Mouse (Mus musculus): Measurements from ENCODE around the gene B3gnt7. TPM values are rescaled to one million over a fixed set of nuclear protein-coding genes. Genes with fewer than 3 reads are reported as not detected.

Gene B3gnt7
- polyA plus RNA-seq (2012; rRNA removed), result 1.1 and 1.5 TPM in 2 replicates
- polyA plus RNA-seq (2014; fragmentation: Nextera tagmentation; extraction: Ambion mirVana), result 1.0 and 1.6 TPM in 2 replicates

DNA sequence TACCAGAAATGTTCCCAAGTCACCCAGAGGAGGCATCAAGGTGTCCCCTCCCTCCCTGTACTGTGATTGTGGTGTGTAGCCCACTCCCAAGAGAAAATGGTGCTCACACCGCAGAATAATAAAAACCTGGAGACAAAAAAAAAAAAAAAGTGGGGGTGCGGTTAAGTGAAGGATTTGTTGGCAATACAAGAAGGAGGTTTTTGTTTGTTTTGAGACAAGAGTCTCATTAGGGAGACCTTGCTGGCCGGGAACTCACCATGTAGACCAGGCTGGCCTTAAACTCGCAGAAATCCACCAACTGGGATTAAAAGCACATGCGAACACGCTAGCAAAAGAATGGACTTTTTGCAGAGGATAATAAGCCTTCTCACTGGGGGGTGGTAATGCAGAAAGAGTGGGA, at the start of gene B3gnt7:
Gene B3gnt7 (plus strand): TSS at position 301 of the 400 bp plus-strand sequence.
- no peak for TF ChIP-seq CTCF (IDR thresholded peaks at IDR 0.05; ENCODE audit: low read depth)
- no peak for TF ChIP-seq EP300 (IDR thresholded peaks at IDR 0.05; ENCODE audit: low read depth)
- peaks cover 0 to 27% of the 10 kb centered on the region in 2 experiments; a peak in 3 of 4 replicates for H3K4me1 ChIP-seq (replicated peaks; ENCODE audit: control insufficient read depth in 2 of 2, insufficient read depth in 2 of 2, low read length in 1 of 2)
- no peak for DNase-seq (ENCODE audit: low read depth in 3 of 3, low spot score in 3 of 3)
- H3K4me3 ChIP-seq (ENCODE audit: insufficient read depth in 1 of 2, low read depth in 2 of 2, low read length in 2 of 2), result peak within 1 kb of the TSS; percentile 43 to 61
- H3K36me3 ChIP-seq (replicated peaks; ENCODE audit: control insufficient read depth, insufficient read depth, low read depth), result no peaks in the 10 kb centered on the region
- H3K27ac ChIP-seq, result no peak within 1 kb of the TSS
- H3K27me3 ChIP-seq (ENCODE audit: control insufficient read depth, insufficient read depth, low read length), result peaks cover 19% of the 10 kb centered on the region
- ATAC-seq (ENCODE audit: insufficient read depth), result no peak
- peak within 1 kb of the TSS; percentile 21; the same call in 1 of the 2 replicates for H3K9ac ChIP-seq (replicated peaks)
- no peaks in the 10 kb centered on the region for H3K9me3 ChIP-seq (ENCODE audit: control insufficient read depth, low read length)
- H3K4me2 ChIP-seq (ENCODE audit: low read depth), result peak within 1 kb of the TSS; percentile 83
- WGBS (ENCODE audit: insufficient replicate concordance), result 53% methylated on average over 6 of the region's 6 CpGs

DNA sequence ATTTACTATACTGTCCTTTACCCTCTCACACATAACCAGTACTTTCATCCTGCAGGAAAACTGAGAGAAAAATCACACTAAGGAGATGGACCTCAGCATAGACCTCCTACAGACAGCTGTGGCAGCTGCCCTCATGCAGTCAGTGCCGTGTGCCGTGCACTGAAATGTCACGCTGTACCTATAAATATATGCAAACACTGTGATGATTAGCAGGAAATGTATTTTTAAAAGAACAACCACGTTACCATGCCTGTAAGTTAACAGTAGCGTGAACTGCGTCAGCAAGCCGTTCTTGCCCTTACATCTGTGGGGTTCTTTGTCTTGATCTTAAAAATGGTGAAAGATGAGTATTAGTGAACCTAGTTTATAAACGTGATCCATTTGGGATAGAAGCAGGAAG, 49.2 kb upstream of the B3gnt7 start:
- WGBS (ENCODE audit: insufficient replicate concordance), result 71% methylated on average over 8 of the region's 8 CpGs
- TF ChIP-seq CTCF (IDR thresholded peaks at IDR 0.05; ENCODE audit: low read depth) (no peak), EP300 (IDR thresholded peaks at IDR 0.05; ENCODE audit: low read depth) (no peak)
- no peak overlapping the region for H3K27ac ChIP-seq

DNA sequence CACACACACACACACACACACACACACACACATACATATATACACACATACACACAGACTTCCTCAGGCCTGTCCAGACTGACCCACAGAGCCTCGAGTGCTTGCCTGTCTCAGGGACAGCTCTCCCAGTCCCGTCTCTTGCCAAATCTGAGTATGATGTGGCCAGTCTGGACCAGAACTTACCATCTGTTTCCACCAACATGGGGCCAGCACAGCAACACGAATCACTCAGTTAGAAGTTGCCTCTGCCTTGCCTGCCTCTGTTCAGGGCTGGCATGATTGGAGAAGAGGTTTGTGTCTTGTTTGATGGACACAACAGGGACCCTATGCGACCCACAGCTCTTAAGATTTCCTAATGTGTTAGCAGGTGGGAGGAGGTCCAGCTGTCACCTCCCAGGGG, 46.3 kb upstream of the B3gnt7 start:
- Histone ChIP-seq H3K27ac (no peak overlapping the region), H3K27me3 (ENCODE audit: control insufficient read depth, insufficient read depth, low read length) (no peaks in the 10 kb centered on the region), H3K4me3 (ENCODE audit: insufficient read depth in 1 of 2, low read depth in 2 of 2, low read length in 2 of 2) (no peak overlapping the region), H3K4me1 (replicated peaks; ENCODE audit: control insufficient read depth in 2 of 2, insufficient read depth in 2 of 2, low read length in 1 of 2) (peaks cover 3 to 15% of the 10 kb centered on the region in 2 experiments; a peak in 3 of 4 replicates), H3K9me3 (ENCODE audit: control insufficient read depth, low read length) (no peaks in the 10 kb centered on the region), H3K4me2 (ENCODE audit: low read depth) (no peak overlapping the region), H3K36me3 (replicated peaks; ENCODE audit: control insufficient read depth, insufficient read depth, low read depth) (no peaks in the 10 kb centered on the region), H3K9ac (replicated peaks) (no peak overlapping the region)
- no peak for DNase-seq (ENCODE audit: low read depth in 3 of 3, low spot score in 3 of 3)
- ATAC-seq (ENCODE audit: insufficient read depth), result no peak
- 61% methylated on average over 4 of the region's 4 CpGs for WGBS (ENCODE audit: insufficient replicate concordance)
- TF ChIP-seq EP300 (IDR thresholded peaks at IDR 0.05; ENCODE audit: low read depth) (no peak), CTCF (IDR thresholded peaks at IDR 0.05; ENCODE audit: low read depth) (no peak)

More for the DNA sequence above, 49.2 kb upstream of the B3gnt7 start:
- H3K9me3 ChIP-seq (ENCODE audit: control insufficient read depth, low read length), result no peaks in the 10 kb centered on the region
- no peak overlapping the region for H3K4me2 ChIP-seq (ENCODE audit: low read depth)
- ATAC-seq (ENCODE audit: insufficient read depth) (no peak), DNase-seq (ENCODE audit: low read depth in 3 of 3, low spot score in 3 of 3) (no peak)
- no peaks in the 10 kb centered on the region for H3K27me3 ChIP-seq (ENCODE audit: control insufficient read depth, insufficient read depth, low read length)
- no peak overlapping the region for H3K9ac ChIP-seq (replicated peaks)
- no peak overlapping the region for H3K4me3 ChIP-seq (ENCODE audit: insufficient read depth in 1 of 2, low read depth in 2 of 2, low read length in 2 of 2)
- H3K36me3 ChIP-seq (replicated peaks; ENCODE audit: control insufficient read depth, insufficient read depth, low read depth), result no peaks in the 10 kb centered on the region
- H3K4me1 ChIP-seq (replicated peaks; ENCODE audit: control insufficient read depth in 2 of 2, insufficient read depth in 2 of 2, low read length in 1 of 2), result peaks cover 3 to 8% of the 10 kb centered on the region in 2 experiments; a peak in 2 of 4 replicates

DNA sequence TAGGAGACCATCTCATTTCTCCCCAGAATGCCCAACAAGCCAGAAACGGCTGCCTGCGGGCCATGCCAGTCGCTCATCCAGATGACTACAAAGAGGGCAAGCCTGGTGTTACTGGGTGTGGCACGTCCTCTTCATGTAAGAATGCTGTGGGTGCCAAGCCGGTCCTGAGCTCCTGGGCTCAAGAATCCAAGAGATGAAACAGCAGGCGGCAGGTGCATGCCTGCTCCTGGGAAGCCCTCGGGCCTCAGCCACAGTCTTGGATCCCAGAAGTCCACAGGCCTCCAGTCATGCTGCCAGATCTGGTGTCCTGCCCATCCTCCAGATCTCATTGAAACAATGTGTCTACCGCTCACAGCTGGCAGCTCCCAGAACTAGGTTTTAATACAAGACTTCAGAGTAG, 45.4 kb upstream of the B3gnt7 start:
- 78% methylated on average over 8 of the region's 8 CpGs for WGBS (ENCODE audit: insufficient replicate concordance)
- Histone ChIP-seq H3K36me3 (replicated peaks; ENCODE audit: control insufficient read depth, insufficient read depth, low read depth) (no peaks in the 10 kb centered on the region), H3K27me3 (ENCODE audit: control insufficient read depth, insufficient read depth, low read length) (no peaks in the 10 kb centered on the region), H3K4me1 (replicated peaks; ENCODE audit: control insufficient read depth in 2 of 2, insufficient read depth in 2 of 2, low read length in 1 of 2) (peaks cover 3 to 15% of the 10 kb centered on the region in 2 experiments; a peak in 3 of 4 replicates), H3K27ac (no peak overlapping the region), H3K9me3 (ENCODE audit: control insufficient read depth, low read length) (no peaks in the 10 kb centered on the region), H3K4me2 (ENCODE audit: low read depth) (no peak overlapping the region), H3K9ac (replicated peaks) (no peak overlapping the region), H3K4me3 (ENCODE audit: insufficient read depth in 1 of 2, low read depth in 2 of 2, low read length in 2 of 2) (no peak overlapping the region)
- ATAC-seq (ENCODE audit: insufficient read depth) (no peak), DNase-seq (ENCODE audit: low read depth in 3 of 3, low spot score in 3 of 3) (no peak)
- TF ChIP-seq EP300 (IDR thresholded peaks at IDR 0.05; ENCODE audit: low read depth), result no peak
- TF ChIP-seq CTCF (IDR thresholded peaks at IDR 0.05; ENCODE audit: low read depth), result no peak

DNA sequence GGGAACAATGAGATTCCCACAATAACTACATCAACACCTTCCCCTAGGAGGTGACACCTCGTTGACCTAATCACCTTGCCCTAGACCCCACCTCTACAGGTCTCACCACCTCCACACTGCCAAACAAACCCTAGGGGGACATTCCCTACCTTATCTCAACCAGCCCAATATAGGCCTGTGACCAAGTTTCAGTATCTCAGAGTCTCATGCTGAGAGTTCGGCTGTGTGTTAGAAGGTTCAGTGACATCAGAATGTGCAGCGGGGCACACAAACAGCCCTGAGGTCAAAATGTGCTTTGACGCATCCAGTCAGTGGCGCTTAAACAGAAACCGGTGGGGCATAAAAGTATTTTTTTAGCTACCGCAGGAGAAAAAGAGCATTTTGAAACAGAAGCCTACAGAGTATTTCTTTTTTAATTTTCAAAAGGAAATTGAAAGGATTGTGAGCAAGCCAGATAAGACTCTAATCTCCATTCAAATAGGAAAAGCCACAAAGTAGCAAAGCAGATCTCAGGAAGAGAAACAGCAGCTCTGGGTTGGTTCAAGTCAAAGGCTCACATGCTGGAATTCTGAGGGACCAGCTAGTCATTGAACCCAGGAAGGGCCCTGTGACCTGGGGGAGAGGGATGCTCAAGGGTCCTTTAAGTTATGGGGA, 44.3 kb upstream of the B3gnt7 start:
- 24% methylated on average over 7 of the region's 7 CpGs for WGBS (ENCODE audit: insufficient replicate concordance)
- H3K27ac ChIP-seq, result no peak overlapping the region
- TF ChIP-seq EP300 (IDR thresholded peaks at IDR 0.05; ENCODE audit: low read depth) (no peak), CTCF (IDR thresholded peaks at IDR 0.05; ENCODE audit: low read depth) (no peak)
- no peak overlapping the region for H3K4me3 ChIP-seq (ENCODE audit: insufficient read depth in 1 of 2, low read depth in 2 of 2, low read length in 2 of 2)
- no peak overlapping the region for H3K4me2 ChIP-seq (ENCODE audit: low read depth)
- H3K9ac ChIP-seq (replicated peaks), result no peak overlapping the region
- H3K27me3 ChIP-seq (ENCODE audit: control insufficient read depth, insufficient read depth, low read length), result no peaks in the 10 kb centered on the region
- H3K36me3 ChIP-seq (replicated peaks; ENCODE audit: control insufficient read depth, insufficient read depth, low read depth), result no peaks in the 10 kb centered on the region
- H3K9me3 ChIP-seq (ENCODE audit: control insufficient read depth, low read length), result no peaks in the 10 kb centered on the region
- DNase-seq (ENCODE audit: low read depth in 3 of 3, low spot score in 3 of 3) (no peak), ATAC-seq (ENCODE audit: insufficient read depth) (peak; percentile 55; the same call in 1 of the 2 replicates)
- peaks cover 5 to 21% of the 10 kb centered on the region in 2 experiments for H3K4me1 ChIP-seq (replicated peaks; ENCODE audit: control insufficient read depth in 2 of 2, insufficient read depth in 2 of 2, low read length in 1 of 2)

Measured in liver, embryonic 14.5 days (tissue).